Mouse (Mus musculus) embryo, embryonic 9.5 days (tissue): ENCODE measurements around the gene Padi4.
A peak's percentile ranks its signal among the peaks of the same experiment; 100 is the strongest.

ENCODE experiments used
- DNase-seq: peaks from one replicate; pipeline ENCODE4 v3.0.0-alpha.2; 2017; ENCODE audit errors: extremely low spot score

The Padi4 gene

GRCm38 (mm10) chr4:140740655-140741054 is 33.4 kb downstream of the Padi4 start:
- DNase-seq = no peak

DNA sequence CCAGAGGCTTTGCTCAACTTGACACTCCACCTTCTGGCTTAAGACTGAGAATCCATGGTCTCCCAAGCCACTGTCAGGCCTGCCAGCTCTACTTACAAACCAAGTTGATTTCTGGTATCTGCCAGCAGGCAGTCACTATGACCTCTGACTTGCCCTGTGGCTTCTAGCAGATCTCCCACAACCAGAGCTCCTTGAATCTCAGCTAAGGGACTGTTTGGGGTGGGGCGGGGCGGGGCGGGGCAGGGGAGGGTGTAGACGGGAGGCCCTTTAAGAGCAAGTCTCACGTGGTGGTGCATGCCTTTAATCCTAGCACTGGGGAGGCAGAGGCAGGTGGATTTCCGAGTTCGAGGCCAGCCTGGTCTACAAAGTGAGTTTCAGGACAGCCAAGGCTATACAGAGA is 41.2 kb downstream of the Padi4 start:
- DNase-seq = no peak

DNA sequence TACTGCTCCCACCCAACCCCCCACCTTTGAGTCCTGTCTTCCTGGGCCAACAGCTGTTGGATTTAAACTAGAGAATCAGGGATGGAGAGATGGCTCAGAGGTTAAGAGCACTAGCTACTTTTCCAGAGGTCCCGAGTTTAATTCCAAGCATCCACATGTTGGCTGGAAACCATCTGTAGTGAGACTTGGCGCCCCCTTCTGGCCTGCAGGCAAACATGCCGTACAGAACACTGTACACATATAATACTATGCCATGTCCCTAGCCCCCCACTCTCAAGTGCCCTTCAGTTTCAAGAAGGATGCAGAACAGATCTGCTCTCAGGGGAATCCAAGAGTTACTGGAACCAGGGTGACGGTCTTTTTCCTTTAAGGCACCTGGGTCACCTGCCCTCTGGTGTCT is 42.4 kb downstream of the Padi4 start:
- DNase-seq = no peak

- no peak for DNase-seq
Observed at GRCm38 (mm10) chr4:140726907-140727306, 47.1 kb downstream of the Padi4 start.

- DNase-seq = no peak
Observed at GRCm38 (mm10) chr4:140724739-140725138, 49.3 kb downstream of the Padi4 start.

DNA sequence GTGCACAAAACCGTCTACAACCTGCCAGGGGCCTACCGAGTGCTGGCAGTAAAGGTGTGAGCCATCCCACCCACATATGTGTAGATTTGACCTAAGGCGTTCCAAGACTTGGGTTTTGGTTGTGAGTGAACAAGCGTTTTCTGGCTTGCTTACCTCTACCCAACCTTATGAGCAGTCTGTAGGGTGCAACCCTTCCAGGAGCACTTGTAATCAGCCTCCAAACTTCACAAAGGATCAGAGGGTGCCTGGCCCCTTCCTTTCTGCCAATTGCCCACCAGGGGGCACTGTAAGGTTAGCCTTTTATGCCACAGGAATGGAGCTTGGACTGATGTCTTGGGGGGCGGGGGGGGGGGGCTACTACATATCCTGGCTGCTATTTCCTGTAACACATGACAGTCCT is 50.2 kb downstream of the Padi4 start:
- peak; percentile 59 for DNase-seq

- DNase-seq = no peak
Observed at GRCm38 (mm10) chr4:140723192-140723591, 50.8 kb downstream of the Padi4 start.

DNA sequence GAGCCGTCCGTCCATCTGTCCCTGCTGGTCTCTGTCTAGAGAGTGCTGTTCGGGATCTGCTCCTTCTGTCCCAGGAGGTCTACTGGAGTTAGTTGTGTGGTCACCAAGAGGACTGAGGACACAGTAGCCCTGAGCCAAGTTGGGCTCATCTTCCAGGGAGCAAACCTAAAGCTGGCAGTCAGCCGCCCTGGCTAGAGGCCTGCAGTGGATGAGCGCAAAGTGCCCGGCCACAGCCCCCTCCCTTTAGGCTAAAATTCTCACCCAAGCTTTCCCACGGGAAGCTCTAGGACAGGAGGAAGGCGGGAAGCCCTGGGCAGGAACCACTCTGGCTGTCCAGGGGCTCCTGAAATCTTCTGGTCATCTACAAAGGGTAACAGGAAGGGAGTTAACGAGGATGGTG is 51.3 kb downstream of the Padi4 start:
- DNase-seq = no peak

DNA sequence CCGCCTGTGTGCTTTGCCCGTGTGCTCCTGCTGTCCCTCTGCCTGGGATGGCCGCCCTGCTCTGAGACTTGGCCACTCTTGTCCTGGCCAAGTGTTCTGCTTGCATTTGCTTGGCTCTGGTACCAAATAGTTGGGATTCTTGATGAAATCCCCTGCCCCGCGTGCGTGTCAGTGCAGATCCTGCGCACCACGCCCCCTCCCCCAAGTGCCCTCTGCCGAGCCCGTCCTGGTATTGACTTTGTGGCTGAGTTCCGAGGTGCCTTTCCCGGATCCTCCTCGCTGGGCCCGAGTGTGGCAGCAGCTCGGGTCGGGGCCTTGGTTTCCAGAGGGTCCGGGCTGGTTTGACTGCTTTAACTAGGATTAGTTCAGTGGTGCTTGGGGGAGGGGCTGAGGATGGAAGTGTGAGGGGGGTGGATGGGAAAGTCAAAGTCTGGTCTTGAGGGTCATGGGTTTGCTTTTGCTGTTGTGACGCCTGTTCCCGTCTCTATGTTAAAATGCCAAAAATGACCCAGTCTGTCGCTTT is 52.0 kb downstream of the Padi4 start:
- no peak for DNase-seq

GRCm38 (mm10) chr4:140720091-140720490 is 53.9 kb downstream of the Padi4 start:
- no peak for DNase-seq

DNA sequence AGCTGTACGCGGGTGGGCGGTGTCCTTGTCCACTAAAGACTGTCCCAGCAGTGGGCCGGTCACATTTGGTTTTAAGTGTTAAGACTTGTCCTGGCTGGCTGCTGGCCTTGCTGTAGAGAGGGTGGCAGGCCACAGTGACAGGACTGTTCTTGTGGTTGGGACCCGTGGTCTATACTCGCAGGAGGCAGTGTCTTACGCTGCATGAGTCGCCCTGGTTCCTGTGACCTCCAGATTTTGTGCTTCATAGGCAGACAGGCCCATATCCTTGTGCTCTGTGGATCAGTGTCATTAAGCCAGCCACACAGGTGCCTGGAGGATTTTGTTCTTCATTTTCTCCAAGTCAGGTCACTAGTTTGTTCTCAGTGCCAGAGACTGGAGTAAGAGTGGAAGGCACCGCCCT is 55.6 kb downstream of the Padi4 start:
- no peak for DNase-seq

GRCm38 (mm10) chr4:140716994-140717393 is 57.0 kb downstream of the Padi4 start:
- no peak for DNase-seq

GRCm38 (mm10) chr4:140714586-140714985 is 59.5 kb downstream of the Padi4 start:
- DNase-seq = no peak

DNA sequence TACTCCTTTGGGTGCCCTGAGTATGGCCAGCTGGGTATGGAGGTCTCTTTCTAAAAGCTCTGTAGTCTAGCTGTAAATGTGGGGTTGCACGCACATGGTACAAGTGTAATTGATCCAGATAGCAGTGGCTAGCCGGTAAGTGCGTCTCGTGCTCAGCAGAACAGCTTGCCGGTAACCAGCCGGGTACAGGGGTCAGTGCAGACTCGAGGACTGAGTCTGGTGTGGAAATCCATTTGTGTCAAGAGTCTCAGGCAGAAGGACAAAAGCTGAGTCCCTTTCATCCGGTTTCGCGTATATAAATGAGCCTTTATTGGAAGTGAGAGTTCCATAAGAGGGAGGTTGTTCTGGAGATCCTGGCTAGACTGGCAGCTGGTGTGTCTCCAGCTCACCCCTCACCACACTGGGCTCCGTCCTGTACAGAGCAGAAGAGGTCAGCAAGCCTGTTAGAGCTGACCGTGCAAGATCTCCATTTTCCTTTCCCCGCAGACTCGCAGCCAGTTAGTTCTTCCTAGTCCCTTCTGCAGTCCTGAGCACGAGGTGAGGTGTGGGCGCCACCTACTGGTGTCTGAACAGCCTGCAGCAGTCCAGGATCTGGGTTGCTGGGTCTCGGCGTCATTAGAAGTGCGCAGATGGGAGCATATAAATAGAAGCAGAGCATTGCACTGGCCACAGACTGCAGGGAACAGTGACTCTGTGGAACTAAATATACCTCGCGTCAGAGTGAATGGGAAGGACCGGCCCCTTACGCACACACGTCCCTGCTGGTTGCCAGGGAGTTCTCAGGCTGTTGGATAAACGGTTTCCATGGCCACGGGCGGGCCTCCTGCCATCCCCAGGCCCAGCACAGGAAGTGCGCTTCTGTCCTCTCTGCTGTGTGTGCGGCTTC is 60.3 kb downstream of the Padi4 start:
- DNase-seq = peak; percentile 80

DNA sequence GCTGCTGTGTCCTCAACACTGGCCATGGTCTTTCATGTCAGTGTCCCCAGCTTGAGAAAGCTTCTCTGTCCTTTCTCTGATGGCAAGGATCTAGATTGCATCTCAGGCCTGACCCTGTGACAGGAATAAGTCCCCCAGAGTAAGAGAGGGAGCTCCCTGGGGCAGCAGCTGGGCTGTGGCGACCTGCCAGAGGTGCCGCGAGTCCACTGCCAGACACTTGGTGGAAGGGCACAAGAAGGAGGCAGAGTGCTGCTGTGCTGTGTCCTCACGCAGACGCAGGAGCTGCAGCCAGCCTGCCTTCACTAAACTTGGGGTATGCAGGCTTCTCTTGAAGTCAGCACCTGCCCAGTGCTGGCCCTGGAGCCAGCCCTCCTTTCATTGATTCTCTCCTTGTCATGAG is 62.7 kb downstream of the Padi4 start:
- no peak for DNase-seq

GRCm38 (mm10) chr4:140710781-140711180 is 63.3 kb downstream of the Padi4 start:
- DNase-seq = no peak

GRCm38 (mm10) chr4:140709617-140710016 is 64.4 kb downstream of the Padi4 start:
- no peak for DNase-seq

DNA sequence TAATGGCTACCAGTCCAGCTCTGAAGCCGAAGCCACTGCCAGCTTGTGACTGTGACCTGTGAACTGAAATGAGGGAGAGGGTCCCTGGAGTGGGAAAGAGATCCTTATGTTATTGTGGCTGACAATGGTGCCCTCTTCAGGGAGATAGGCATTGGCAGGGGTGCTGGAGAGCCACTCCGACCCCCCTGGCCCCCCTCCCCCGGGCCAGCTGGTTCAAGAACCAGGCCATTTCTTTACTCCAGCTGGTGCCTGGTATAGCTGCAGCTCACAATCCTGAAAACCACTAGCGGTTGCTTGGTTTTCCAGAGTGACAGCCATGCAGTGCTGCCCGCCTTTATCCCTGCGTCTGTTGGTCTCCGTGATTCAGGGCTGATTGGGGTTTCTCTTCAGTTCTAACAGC is 64.9 kb downstream of the Padi4 start:
- no peak for DNase-seq

GRCm38 (mm10) chr4:140708297-140708927 is 65.6 kb downstream of the Padi4 start:
- DNase-seq = no peak

- DNase-seq = no peak
Observed at GRCm38 (mm10) chr4:140707615-140708014, 66.4 kb downstream of the Padi4 start.

DNA sequence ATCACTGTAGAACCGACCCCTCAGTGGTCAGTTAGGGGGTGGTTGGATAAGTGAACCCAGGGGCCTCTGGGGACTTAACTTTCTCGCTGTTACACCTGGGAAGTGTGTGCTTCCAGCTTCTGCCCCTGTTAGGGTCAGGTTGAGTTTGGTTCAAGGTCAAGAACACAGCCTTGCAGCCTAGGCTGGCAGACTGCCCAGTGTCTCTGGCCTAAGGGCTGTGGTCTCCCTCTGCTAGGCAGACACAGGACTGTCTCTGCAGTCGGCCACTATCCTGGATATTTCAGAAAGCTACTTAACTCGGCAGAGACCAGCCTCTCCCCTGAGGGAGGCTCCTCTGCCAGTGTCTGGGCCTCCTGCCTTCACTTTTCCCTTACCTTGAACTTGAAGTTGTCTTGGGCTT is 69.9 kb downstream of the Padi4 start:
- no peak for DNase-seq

- no peak for DNase-seq
Observed at GRCm38 (mm10) chr4:140703636-140704035, 70.4 kb downstream of the Padi4 start.
